Mouse (Mus musculus): ENCODE measurements around the gene Kiss1.

Gene Kiss1

DNA sequence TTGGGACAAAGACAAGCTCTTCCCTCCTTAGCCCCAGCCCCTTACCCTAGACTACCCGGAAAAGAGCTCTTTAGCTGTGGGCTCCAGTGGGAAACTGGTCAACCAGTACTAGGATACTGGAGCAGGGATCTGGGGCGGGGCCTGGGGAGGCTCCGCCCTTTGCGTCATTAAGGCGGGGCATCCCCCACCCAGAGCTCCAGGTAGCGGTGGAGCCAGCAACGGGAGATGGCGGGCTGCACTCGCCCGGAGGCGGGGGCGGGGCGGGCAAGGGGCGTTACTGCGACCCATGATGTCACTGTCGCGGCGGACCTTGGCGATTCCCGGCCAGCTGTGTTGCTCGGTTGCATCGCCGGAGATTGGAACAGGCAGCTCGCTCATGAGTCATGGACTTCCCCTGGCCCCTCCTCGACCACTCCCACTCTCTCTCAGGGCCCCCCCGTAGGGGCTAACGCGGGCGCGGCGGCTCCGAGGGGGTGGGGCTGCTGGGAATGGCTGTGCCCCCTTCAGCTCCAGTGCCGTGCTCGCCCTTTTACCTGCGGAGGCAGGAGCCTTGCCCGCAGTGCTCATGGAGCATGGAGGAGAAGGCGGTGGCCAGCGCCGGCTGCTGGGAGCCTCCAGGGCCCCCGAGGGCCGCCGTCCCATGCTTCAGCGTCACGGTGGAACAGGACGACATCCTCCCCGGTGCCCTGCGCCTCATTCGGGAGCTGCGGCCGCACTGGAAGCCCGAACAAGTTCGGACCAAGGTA is 41.8 kb downstream of the Kiss1 start, which contains the start of gene Etnk2:
Etnk2 (plus strand) TSS at position 297 of the 746 bp plus-strand sequence.
- peak; percentile 77 for DNase-seq (ENCODE audit: low spot score)

DNA sequence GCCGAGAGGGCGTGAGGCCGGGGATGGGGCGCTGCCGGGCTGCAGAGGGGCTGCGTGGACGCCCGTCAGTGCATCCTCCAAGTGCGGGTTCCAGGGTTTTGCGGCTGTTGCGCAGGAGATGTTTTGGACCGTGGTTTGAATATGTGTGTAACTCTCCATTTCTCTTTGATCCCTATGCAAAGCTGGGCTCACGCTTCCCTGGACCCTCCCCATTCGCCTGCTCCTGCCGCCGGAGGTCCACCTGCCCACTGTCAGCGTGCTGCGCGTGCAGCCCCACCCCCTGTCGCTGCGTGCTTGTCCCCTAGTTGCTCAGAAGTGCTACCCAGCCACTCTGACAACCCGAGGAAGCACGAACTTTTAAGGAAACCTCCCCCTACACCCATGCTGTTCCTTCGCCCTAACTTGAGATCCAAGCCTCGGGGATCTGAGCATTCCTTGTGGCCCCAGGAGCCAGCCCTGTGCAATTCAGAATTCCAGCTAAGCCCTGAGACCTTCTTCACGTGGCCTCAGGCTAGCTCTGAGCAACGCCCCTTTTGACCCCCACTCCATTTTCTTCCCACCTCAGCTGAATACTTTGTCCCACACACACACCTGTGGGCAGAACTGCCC is 42.5 kb downstream of the Kiss1 start:
- no peak for DNase-seq (ENCODE audit: low spot score)

DNA sequence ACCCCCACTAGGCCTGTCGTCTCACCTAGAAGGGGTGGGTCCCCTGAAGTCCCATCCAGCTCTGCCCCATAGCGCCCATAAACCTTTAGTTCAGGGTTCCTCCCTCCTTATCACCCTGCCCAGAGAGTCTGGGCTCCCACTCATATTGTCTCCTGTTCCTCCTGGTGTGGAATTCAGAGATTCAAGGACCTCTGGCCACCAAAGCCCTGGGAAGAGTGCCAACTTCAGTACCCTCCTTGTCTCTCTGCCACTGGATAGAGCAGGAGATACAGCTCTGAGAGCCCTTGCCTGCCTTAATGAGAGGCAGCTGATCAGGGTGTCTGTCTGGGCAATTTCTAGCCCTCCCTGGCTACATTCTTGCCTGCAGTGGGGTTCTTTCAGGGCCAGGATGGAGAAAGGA is 43.2 kb downstream of the Kiss1 start:
- no peak for DNase-seq (ENCODE audit: low spot score)

DNA sequence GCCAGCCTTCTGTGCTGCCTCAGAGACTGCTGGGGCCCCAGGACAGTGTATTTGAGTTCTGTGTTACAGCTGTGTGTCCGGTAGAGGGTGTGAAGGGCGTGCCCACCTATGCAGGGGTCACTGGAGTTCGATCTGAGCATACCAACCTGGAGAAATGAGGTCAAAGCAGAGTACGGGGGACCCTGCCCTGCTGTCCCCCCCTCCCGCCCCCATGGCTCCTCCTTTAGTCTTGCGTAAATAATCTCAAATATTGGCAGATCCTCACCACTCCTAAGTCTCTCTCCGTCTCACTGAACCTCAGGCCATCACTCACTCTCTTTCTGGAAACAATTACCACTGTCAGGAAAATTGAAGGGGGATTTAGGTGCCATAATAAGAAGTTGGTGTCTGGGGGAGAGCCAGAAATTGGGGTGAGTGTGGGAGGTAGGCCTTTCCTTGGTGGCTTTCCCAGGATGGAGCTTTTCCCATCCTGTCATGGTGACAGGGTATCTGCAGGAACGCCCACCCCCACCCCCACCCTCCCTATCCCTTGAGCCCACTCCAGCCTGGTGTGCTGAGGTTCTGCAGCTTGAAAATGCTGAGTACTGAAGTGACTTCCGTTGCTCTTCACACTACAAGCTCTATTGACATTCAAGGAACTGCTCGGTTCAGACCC is 45.4 kb downstream of the Kiss1 start:
- no peak for DNase-seq (ENCODE audit: low spot score)

DNA sequence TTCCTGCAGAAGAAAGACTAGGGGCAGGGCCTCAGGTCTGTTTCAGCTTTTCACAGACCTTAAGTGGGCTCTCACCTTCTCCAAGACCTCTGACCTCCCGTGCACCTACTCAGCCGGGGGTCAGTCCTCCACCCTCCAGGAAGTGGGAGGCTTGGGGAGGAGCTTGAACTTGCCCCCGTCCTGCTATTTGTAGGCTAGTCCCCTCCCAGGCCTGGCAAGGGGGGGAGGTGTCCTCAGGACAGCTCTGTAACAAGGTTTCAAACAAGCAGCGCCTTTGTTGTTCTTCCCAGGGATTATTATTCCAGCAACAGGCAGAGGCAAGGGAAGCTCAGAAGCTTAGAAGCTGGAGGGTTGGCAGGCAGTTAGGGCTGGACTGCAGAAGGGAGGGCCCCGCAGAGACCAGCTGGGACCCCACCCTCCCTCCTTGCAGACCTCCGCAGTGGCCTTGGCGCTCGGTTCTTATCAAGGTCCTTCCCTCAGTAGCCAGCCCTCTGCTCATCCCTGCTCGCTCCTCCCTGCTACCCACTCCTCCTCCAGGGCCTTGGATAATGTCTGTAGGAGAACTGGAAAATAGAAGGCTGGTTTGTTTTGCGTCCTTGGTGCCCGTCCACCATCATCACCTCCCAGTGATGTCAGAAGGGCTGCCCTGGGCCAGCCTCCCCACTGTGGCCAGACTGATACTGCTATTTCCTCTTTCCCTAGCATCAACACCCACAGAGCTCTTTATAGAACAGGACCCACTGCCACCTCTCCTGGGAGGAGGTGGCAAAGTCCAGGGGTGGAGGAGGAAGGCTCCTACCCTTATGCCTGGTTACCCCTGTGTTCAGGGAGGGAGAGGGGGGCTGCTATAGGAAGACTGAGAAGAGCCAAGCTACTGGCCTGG is 46.2 kb downstream of the Kiss1 start:
- DNase-seq (ENCODE audit: low spot score), result no peak

DNA sequence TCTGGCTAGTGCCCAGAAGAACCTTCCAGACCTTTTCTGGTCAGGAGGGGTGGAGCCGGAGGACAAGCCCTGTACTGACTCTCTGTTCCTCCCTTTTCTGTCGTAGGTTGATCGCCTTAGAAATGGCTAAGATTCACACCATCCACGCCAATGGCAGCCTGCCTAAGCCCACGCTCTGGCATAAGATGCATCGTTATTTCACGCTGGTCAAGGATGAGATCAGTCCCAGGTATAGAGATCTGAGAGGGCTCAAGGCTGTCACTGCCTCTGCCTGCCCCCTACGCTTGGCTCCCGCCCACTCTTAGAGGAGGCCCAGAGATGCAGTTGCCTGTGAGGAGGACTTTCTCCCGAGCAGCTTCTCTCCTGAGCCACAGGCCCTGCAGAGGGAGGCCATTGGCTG is 47.0 kb downstream of the Kiss1 start:
- no peak for DNase-seq (ENCODE audit: low spot score)

DNA sequence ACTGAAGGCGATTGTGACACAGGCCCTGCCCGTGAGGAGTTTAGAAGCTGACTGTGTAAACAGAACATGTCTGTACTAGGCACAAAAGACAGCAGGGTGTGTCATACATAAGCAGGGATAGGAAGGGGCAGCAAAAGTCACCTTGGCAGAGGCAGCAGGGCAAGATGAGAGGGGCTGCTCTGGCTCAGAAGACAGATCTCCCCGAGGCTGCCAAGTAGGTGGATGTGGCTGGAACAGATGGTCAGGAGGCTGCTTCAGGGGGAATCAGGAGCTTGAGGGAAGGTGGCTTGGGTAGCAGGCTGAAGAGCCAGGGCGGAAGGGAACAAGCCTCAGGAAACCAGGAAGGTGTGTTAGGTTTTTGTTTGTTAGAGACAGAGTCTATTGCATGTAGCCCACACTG is 48.7 kb downstream of the Kiss1 start:
- no peak for DNase-seq (ENCODE audit: low spot score)

DNA sequence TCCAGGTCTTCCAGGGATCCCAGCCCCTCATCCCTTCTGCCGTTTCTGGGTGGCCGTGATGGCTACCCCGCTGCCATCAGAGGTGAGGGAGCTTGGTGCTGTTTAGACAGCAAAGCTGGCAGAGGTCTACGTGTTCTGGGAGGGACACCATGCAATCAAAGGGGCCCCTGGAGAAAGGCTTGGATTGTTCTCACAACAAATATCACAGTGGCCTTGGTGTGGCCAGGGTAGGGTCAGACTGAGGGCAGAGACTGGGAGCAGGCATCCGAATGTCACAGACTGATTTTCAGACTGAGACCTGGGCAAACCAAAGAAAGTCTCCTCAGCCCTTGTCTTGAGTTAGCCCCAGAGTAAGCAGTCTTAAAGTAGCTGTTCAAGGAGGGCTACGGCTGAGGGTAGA is 49.8 kb downstream of the Kiss1 start:
- DNase-seq (ENCODE audit: low spot score), result no peak

DNA sequence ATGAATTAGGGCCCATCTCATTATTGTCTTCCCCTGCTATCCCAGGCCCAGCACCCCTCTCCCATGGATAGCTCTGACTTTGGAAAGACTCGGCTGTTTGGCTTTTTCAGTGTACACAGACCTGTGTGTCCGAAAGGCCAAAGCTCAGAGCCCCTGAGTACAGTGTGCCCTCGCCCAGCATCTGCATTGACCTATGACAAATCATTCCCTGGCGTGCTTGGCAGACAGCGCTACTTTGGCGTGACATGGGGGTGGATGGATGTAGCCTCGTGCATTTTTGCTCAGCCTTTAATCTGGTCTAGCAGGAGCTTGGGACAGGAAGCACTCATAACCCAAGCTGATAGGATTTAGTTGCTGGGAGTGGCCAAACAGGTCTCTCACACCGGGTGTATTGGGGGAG is 50.4 kb downstream of the Kiss1 start:
- no peak for DNase-seq (ENCODE audit: low spot score)

DNA sequence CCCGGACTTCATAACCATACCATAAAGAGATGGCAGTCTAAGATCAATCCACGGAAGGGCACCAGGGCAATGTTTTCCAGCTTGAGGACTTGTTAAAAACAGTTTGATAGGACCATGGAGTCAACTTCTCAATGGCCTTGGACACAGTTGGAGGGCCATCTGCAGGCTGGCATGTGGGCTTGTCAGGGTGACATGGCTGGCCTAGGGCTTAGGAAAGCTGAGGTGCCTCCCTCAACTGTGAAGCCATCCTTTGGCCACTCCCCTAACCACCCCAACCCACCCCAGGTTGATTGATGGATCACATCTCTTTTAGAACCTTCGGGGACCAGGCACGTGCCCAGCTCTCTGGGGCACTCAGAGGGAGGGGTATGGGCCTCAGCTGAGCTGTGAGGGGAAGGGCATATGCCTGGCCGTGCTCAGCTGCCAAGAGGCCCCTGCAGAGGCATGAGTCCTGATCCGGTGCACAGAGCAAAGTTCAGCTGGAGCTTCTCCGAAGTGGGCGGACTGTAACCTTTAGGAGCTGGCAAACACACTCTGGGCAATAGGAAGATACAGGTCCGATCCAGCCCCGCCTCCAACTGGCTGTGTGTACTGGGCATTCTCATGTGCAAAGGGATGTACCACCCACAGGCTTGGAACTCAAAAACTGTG is 54.1 kb downstream of the Kiss1 start:
- DNase-seq (ENCODE audit: low spot score), result no peak

DNA sequence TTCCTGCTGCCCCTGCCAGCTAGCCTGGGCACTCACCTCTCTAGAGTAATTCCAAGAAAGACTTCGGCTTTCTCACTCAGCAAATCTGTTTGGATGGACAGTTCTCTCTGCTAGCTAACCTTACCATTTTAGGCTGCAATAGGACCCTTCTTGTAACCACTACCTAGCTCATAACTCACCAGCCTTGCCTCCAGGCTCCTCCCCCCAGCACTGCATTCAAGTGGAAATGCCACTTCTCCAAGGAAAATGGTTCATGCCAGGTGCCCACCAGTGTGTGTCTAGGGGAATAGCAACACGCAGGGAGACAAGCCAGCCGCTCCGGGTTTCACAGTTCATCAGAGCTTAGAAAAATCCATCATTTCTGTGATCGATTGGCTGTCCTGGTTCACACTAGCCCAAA is 55.9 kb downstream of the Kiss1 start:
- no peak for DNase-seq (ENCODE audit: low spot score)
